Mouse (Mus musculus) kidney, embryonic 15.5 days (tissue): ENCODE measurements around the gene Tbx3. TPM values are rescaled to one million over a fixed set of nuclear protein-coding genes. Genes with fewer than 3 reads are reported as not detected.

ENCODE experiments used
- ATAC-seq: fragments of 200-750 bp; cut with Nextera tagmentation; replicated peaks from 2 replicates; pipeline ENCODE4 v1.8.0; 2017; ENCODE audit warnings: moderate TSS enrichment; ENCODE audit not compliant: low FRiP score
- H3K27ac ChIP-seq: fragments of 300-500 bp; sonication (generic); 2 replicates; pipeline ENCODE4 v1.5.1; 2015; ENCODE audit warnings: mild to moderate bottlenecking, inconsistent platforms
- H3K27me3 ChIP-seq: fragments of 300-500 bp; sonication (generic); 2 replicates; pipeline ENCODE4 v1.6.1; 2015; ENCODE audit warnings: inconsistent platforms
- H3K36me3 ChIP-seq: fragments of 300-500 bp; sonication (generic); 2 replicates; pipeline ENCODE4 v1.6.1; 2015; ENCODE audit warnings: inconsistent platforms
- H3K4me1 ChIP-seq: fragments of 300-500 bp; sonication (generic); 2 replicates; pipeline ENCODE4 v1.6.1; 2015; ENCODE audit warnings: inconsistent platforms
- H3K4me2 ChIP-seq: fragments of 300-500 bp; sonication (generic); 2 replicates; pipeline ENCODE4 v1.6.1; 2015; ENCODE audit warnings: moderate library complexity, mild to moderate bottlenecking, inconsistent platforms
- H3K4me3 ChIP-seq: fragments of 300-500 bp; sonication (generic); replicated peaks from 2 replicates; pipeline ENCODE4 v1.5.1; 2015; ENCODE audit warnings: mild to moderate bottlenecking, inconsistent platforms
- H3K9ac ChIP-seq: fragments of 300-500 bp; sonication (generic); 2 replicates; pipeline ENCODE4 v1.6.1; 2015; ENCODE audit warnings: mild to moderate bottlenecking, inconsistent platforms
- H3K9me3 ChIP-seq: fragments of 300-500 bp; sonication (generic); replicated peaks from 2 replicates; pipeline ENCODE4 v1.6.1; 2016; ENCODE audit warnings: inconsistent platforms
- WGBS: fragments of 180-500 bp; shearing (Covaris S2); methylation state at CpG from one replicate; pipeline ENCODE4 v1.1.7; 2015; ENCODE audit warnings: mixed read lengths; 5-methylcytosine and 5-hydroxymethylcytosine counted together
- polyA plus RNA-seq: library from polyadenylated mRNA; unstranded; fragments of >200 nt; fragmentation: Nextera tagmentation; extraction: Ambion mirVana; gene quantifications from 2 replicates; pipeline ENCODE4 v1.2.1, GENCODE M21; 2015

The Tbx3 gene
- polyA plus RNA-seq, 1 experiment from 2014 or later, result 54.4 TPM

GRCm38 (mm10) chr5:119682646-119683515, 12.4 kb downstream of the Tbx3 start:
- H3K4me2 ChIP-seq, result peak overlapping the region; percentile 52
- H3K27ac ChIP-seq, result peak overlapping the region; percentile 78
- H3K36me3 ChIP-seq, result peaks cover 14% of the 10 kb centered on the region; the same call in 1 of the 2 replicates
- peak overlapping the region; percentile 2; the same call in 1 of the 2 replicates for H3K9ac ChIP-seq
- WGBS, result 16% methylated on average over 40 of the region's 40 CpGs
- H3K27me3 ChIP-seq, result peaks cover 96% of the 10 kb centered on the region
- H3K9me3 ChIP-seq, result no peaks in the 10 kb centered on the region
- H3K4me1 ChIP-seq, result peaks cover 61% of the 10 kb centered on the region
- ATAC-seq, result no peak
- peak overlapping the region; percentile 39 for H3K4me3 ChIP-seq

GRCm38 (mm10) chr5:119683861-119684260, 13.4 kb downstream of the Tbx3 start:
- WGBS, result 41% methylated on average over 5 of the region's 5 CpGs
- H3K4me3 ChIP-seq, result no peak overlapping the region
- ATAC-seq, result no peak
- H3K36me3 ChIP-seq, result 0 out of 2 replicates have a peak, but pooled peaks cover 6% of the 10 kb centered on the region
- no peak overlapping the region for H3K9ac ChIP-seq
- peak overlapping the region; percentile 78; the same call in 1 of the 2 replicates for H3K27ac ChIP-seq
- no peak overlapping the region for H3K4me2 ChIP-seq
- peaks cover 61% of the 10 kb centered on the region for H3K4me1 ChIP-seq
- H3K27me3 ChIP-seq, result peaks cover 96% of the 10 kb centered on the region
- H3K9me3 ChIP-seq, result no peaks in the 10 kb centered on the region

DNA sequence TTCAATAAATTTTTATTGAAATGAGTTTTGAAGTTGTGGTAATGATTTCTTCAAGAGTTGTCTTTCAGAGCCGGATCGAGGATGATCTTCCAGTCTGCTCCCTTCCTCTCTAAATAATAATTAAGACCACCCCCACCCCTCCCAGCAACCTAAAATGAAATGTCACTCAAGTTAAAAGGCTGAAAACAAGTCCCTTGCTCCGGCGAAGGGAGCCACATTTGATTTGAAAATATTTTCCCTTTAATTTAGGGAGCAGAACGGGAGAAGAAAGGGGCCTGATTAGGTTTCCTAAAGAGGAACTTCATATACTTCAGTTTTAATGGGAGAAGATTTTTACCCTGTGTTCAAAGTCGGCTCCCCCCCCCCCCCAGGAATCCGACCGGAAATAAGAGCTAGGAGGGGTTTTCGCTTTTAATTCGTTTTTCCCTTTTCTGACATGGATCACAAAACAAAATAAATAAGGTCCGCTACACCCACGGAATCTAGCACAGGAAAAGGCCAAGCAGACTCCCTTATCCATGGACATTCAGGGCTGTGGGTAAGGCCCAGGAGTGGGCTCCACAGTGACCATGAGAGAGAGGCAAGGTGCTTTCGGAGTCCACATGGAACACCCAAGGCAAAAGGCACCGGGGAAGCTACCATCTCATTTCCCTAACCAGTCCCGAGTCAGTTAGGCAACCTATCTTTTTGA, 14.4 kb downstream of the Tbx3 start:
- H3K36me3 ChIP-seq, result 0 out of 2 replicates have a peak, but pooled peaks cover 4% of the 10 kb centered on the region
- H3K9me3 ChIP-seq, result no peaks in the 10 kb centered on the region
- H3K27ac ChIP-seq, result peak overlapping the region; percentile 80
- no peak overlapping the region for H3K9ac ChIP-seq
- H3K4me2 ChIP-seq, result peak overlapping the region; percentile 56
- H3K27me3 ChIP-seq, result peaks cover 98% of the 10 kb centered on the region
- ATAC-seq, result no peak
- H3K4me3 ChIP-seq, result no peak overlapping the region
- WGBS, result 4% methylated on average over 15 of the region's 15 CpGs
- peaks cover 58% of the 10 kb centered on the region for H3K4me1 ChIP-seq

DNA sequence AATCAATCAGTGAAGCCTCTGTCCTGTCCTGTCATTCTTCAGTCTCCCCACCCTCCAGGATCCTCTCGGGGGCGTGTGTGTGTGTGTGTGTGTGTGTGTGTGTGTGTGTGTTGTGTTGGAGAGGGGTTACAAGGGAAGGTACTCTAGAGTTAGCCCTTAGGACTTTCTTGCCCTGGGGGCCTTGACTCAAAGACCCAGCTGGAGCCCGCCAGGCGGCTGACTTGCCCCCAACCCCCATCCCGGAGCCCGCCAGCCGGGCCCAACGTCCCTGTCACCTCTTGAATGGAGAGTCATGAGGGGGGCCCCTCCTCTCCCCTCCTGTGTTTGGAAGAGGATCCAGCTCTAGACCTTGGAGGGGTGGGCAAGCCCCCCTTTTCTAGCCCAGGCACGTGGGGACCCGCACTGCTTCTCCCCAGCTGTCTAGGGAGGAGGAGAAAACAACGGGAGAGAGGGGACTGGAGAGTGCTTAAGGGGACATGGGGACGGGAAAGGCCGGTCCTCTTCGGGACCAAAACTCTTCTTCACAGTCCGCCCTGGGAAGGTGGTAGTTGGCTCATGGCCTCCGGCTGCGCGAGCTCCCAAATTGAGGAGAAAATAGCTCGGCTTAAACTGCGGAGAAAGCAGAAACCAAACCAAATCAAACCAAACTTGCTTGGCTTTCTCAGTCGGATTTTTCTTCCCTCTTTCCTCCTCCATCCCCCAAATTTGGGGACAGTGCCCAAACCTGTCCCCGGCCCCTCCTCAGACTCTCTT, 15.2 kb downstream of the Tbx3 start:
- peak overlapping the region; percentile 34 for H3K4me3 ChIP-seq
- peaks cover 98% of the 10 kb centered on the region for H3K27me3 ChIP-seq
- H3K9ac ChIP-seq, result 0 out of 2 replicates have a peak overlapping the region, but pooled peaks have one; percentile 35
- peak overlapping the region; percentile 80 for H3K27ac ChIP-seq
- H3K4me1 ChIP-seq, result peaks cover 52% of the 10 kb centered on the region
- H3K36me3 ChIP-seq, result 0 out of 2 replicates have a peak, but pooled peaks cover 4% of the 10 kb centered on the region
- 0 out of 2 replicates have a peak, but pooled peaks have one; percentile 28 for ATAC-seq
- peak overlapping the region; percentile 56 for H3K4me2 ChIP-seq
- no peaks in the 10 kb centered on the region for H3K9me3 ChIP-seq
- 2% methylated on average over 22 of the region's 22 CpGs for WGBS

- peak overlapping the region; percentile 34 for H3K4me3 ChIP-seq
- H3K36me3 ChIP-seq, result no peaks in the 10 kb centered on the region
- peak; percentile 54; the same call in 1 of the 2 replicates for ATAC-seq
- peaks cover 48% of the 10 kb centered on the region for H3K4me1 ChIP-seq
- WGBS, result under 1% methylated on average over 28 of the region's 30 CpGs
- peaks cover 97% of the 10 kb centered on the region for H3K27me3 ChIP-seq
- H3K9me3 ChIP-seq, result no peaks in the 10 kb centered on the region
- peak overlapping the region; percentile 56 for H3K4me2 ChIP-seq
- H3K9ac ChIP-seq, result no peak overlapping the region
- H3K27ac ChIP-seq, result peak overlapping the region; percentile 80
Measured at GRCm38 (mm10) chr5:119686199-119686964, 15.9 kb downstream of the Tbx3 start.

DNA sequence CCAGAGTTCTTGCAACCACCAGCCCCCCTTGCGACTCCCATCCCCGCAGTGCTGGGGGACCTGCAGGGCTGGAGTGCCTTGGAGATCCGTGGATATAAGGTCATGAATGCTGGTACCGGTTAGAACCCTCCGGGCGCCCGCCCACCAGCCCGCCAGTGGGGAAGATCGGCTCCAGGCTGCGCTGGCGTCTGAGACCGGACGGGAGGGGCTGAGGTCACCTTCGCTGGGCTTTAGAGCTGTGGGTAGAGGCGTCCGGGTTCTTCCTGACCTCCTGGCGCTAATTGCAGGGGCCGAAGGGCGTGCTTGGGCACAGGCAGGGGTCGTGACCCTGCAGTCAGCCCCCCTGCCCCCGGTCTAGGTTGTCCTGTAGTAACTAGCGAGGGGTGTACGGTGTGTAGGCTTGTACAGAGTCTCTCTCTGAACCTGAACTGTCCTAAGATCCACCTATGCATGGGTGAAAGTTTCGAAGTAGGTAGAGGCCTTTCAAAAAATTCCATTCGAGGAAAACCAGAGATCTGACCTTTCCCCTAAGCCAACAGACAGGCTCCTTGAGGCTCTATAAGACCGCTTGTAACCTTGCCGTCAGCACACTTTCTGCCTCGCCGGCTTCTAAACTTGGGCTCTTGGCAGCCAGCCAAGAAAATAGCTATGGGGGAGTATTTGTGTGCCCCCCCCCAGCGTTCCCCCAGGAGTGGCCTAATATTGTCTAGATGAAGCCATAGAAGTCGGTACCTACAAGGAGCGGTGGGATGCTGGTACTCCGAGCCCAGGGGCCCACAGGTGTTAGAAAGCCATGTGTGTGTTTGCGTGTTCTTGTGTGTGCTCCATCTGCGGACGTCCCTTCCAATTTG, 16.8 kb downstream of the Tbx3 start:
- H3K36me3 ChIP-seq, result no peaks in the 10 kb centered on the region
- ATAC-seq, result 0 out of 2 replicates have a peak, but pooled peaks have one; percentile 21
- peak overlapping the region; percentile 80 for H3K27ac ChIP-seq
- peak overlapping the region; percentile 56 for H3K4me2 ChIP-seq
- no peak overlapping the region for H3K9ac ChIP-seq
- H3K4me1 ChIP-seq, result peaks cover 42% of the 10 kb centered on the region
- 7% methylated on average over 36 of the region's 36 CpGs for WGBS
- no peaks in the 10 kb centered on the region for H3K9me3 ChIP-seq
- peaks cover 96% of the 10 kb centered on the region for H3K27me3 ChIP-seq
- H3K4me3 ChIP-seq, result peak overlapping the region; percentile 34

GRCm38 (mm10) chr5:119687856-119688206, 17.4 kb downstream of the Tbx3 start:
- peak overlapping the region; percentile 80; the same call in 1 of the 2 replicates for H3K27ac ChIP-seq

GRCm38 (mm10) chr5:119688306-119688705, 17.8 kb downstream of the Tbx3 start:
- 40% methylated on average over 3 of the region's 3 CpGs for WGBS
- Histone ChIP-seq H3K4me2 (no peak overlapping the region; the same call in 1 of the 2 replicates), H3K4me3 (no peak overlapping the region), H3K27me3 (peaks cover 94% of the 10 kb centered on the region), H3K9me3 (no peaks in the 10 kb centered on the region), H3K4me1 (peaks cover 33% of the 10 kb centered on the region), H3K9ac (no peak overlapping the region), H3K36me3 (no peaks in the 10 kb centered on the region), H3K27ac (peak overlapping the region; percentile 80; the same call in 1 of the 2 replicates)
- no peak for ATAC-seq

More at GRCm38 (mm10) chr5:119687856-119688206, 17.4 kb downstream of the Tbx3 start:
- no peaks in the 10 kb centered on the region for H3K9me3 ChIP-seq
- 16% methylated on average over 22 of the region's 22 CpGs for WGBS
- H3K4me2 ChIP-seq, result peak overlapping the region; percentile 56
- H3K36me3 ChIP-seq, result no peaks in the 10 kb centered on the region
- peaks cover 36% of the 10 kb centered on the region for H3K4me1 ChIP-seq
- peaks cover 96% of the 10 kb centered on the region for H3K27me3 ChIP-seq
- H3K4me3 ChIP-seq, result no peak overlapping the region
- no peak for ATAC-seq
- no peak overlapping the region for H3K9ac ChIP-seq

- ATAC-seq, result no peak
- H3K4me2 ChIP-seq, result peak overlapping the region; percentile 28
- peaks cover 89% of the 10 kb centered on the region for H3K27me3 ChIP-seq
- peaks cover 33% of the 10 kb centered on the region for H3K4me1 ChIP-seq
- no peaks in the 10 kb centered on the region for H3K9me3 ChIP-seq
- WGBS, result 31% methylated on average over 8 of the region's 8 CpGs
- no peak overlapping the region for H3K4me3 ChIP-seq
- no peak overlapping the region for H3K27ac ChIP-seq
- no peak overlapping the region for H3K9ac ChIP-seq
- no peaks in the 10 kb centered on the region for H3K36me3 ChIP-seq
Measured at GRCm38 (mm10) chr5:119688914-119689420, 18.5 kb downstream of the Tbx3 start.

- Histone ChIP-seq H3K9ac (no peak overlapping the region), H3K4me1 (peaks cover 33% of the 10 kb centered on the region), H3K4me2 (peak overlapping the region; percentile 28), H3K27ac (no peak overlapping the region), H3K27me3 (peaks cover 89% of the 10 kb centered on the region), H3K36me3 (no peaks in the 10 kb centered on the region), H3K9me3 (no peaks in the 10 kb centered on the region), H3K4me3 (no peak overlapping the region)
- no peak for ATAC-seq
- WGBS, result 40% methylated on average over 3 of the region's 3 CpGs
Measured at GRCm38 (mm10) chr5:119689501-119689900, 19.0 kb downstream of the Tbx3 start.
